Mouse (Mus musculus): Measurements from ENCODE around the gene Calcr.
"Not testable (repeated sequence)": the region's sequence is repeated elsewhere in the genome, so short reads cannot be mapped to it uniquely, and the experiment has no call there.

- TF ChIP-seq POLR2A (IDR thresholded peaks at IDR 0.05; ENCODE audit: low read depth, low read length); CTCF (IDR thresholded peaks at IDR 0.05; ENCODE audit: extremely low read depth, insufficient read length, insufficient replicate concordance, low read depth, low read length): not testable (repeated sequence)
These were observed 92.6 kb downstream of the Calcr start for GRCm38 (mm10) chr6:3671941-3672340.
